Mouse (Mus musculus) cerebellum, postnatal 4 days (tissue): ENCODE measurements at regions not wholly inside any gene's neighbourhood (a gene's known extent, or its start where the extent isn't known, plus 50 kb on each side); places are given as distances from the start of the nearest gene placed in this dataset.

Source experiments
- DNase-seq, 2 experiments: peaks; one replicate each; pipeline ENCODE4 v3.0.0; 2022; ENCODE audit warnings: low spot score in 2 of 2, mixed read lengths in 1 of 2

DNA sequence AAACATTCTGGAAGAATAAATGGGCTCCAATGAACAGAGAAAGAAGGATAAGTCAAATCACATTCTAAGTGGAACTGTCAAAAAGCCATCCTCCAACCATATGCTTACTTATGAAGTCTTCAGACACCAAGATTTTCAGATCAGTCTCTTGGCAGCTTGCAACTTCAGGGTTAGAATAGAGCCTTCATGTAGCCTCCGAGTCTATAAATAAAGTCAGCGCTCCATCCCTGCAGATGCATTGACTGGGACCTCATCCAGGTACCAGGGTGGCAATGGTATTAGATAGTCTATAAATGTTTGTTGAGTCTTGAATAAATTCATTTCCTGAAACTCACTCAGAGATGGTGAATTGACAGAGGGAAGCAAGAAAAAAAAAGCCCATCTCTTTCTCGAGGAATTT is 107.2 kb upstream of the Eepd1 start:
- DNase-seq, result no peak

DNA sequence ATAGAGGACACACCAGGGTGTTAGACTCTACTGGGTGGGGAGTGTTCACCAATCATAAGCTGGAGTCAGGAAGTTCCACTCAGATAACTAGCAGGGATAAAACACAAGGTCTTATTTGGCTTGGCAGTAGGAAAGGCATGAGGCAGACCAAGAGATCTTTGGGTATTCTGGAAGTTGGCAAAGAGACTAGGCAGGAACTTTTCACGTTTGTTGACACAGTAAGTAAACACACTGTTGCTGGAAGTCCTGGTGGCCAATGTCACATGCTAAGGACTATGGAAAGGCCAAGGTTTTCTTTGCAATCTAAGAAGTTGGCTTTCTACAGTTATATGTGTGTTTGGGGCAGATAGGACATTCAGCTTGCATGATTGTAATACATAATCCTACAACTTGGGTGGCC is 105.1 kb upstream of the Eepd1 start:
- DNase-seq, result no peak

DNA sequence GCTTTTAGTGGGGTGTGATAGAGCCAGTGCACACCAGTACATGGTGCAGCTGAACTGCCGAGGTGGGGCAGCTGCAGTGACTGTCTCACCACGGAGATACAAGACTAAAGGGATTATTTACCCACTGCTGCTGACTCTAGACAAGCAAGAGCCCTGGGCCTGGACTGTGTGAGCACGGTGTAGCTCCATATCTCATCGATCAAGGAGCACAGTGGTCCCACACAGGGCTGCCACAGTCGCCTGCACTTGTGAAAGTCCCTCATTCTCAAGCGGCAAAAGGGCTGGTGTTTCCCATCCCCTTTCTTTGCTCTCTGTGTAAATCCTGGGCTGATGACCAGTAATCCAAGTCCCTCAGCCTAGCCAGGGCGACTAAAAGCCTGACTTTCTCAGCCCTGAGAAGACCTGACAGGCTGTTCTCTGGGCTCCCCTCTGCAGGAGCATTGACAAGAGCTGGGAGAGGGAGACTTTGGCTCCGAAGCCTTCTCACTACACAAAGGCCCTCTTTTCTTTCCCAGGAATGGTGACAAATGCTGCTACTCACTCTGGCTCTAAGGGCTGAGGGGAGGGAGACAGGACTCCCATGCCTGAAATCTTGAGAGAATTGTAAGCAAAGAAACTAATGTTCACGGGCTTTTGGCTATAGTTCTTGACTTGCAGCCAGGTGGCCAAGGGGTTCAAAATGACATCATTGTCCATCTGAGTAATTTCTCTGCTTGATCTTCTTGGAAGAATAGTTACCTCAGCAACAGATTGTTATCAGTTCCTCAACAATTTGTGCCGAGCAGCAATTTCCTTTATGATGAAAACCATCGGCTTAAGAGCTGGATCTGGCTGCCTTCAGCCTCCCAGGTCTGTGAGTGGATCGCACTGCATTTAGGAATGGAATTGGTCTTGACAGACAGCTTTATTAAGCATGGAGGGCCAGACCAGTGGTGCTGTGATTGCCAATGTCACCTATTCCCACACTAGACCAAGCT is 103.3 kb upstream of the Eepd1 start:
- DNase-seq, result peak in 1 of 2 experiments; percentile 32

DNA sequence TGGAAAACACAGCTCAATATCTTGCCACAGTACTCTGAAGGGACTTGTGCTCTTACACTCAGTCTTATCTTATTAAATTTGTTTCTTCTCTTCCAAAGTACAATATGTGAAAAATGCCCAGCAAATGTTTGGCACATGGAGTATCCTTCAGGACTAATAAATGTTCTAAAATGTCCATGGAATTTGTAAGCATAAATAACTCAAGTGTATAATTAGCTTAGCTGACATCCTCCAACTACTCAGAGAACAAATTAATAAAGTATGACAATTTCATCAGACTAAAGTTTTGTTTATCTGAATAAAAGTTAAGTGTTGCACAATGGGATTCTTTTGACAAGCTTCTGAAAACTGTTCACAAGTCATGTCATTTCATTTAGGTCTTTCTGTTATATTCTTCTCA is 96.0 kb upstream of the Eepd1 start:
- no peak for DNase-seq

DNA sequence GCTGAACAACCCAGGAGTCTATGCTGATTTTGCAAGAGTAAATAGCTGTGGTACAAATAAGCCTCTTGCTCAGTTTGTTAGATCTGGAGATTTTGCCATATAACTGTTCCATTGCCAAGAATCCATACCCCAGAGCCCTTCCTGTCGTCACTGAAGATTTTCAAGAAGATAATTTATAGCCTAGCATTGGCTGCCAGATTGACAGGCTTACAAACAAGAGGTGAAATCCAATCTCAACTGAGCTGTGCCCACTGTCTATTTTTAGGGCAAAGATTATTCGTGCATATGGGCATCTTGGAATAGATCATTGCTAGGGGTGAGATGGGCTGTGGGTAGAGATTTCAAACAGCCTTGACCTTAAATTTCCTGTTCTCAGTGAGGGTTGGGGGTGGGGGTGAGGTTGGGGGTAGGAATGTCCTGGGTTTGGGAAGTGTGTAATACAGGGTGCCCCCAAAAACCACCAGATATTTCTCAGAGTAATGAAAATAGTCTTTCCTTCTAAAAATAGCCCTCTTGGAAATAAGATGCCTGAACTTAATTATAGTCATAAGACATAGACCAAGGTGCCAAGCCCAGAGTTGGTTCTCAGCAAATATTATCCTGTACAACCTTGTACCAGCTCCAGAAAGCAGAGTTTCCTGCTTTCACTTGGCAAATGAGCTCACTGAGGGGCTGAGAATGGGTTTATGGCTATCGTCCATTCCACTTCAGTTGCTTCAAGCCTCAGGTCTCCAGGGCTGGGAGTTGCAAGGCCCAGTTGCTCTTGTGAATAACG is 93.3 kb upstream of the Eepd1 start:
- no peak for DNase-seq

DNA sequence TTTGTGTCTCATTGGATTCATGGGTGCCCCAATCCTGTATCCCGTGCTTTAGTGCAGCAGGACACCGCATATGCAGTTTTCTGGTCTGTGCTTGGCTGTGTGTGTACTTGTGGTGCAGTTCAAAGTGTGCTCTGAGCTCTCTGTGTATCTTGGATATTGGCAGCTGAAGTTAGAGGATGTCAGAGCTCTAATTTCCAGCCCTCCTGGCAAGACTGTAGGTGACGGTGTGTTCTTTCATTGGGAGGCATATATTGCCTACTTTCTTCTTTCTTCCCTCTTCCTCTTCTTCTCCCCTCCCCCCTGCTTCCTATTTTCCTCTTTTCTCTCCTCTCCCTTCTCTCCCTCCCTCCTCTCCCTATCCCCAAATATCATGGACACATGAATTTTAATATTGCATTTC is 92.0 kb upstream of the Eepd1 start:
- no peak for DNase-seq

DNA sequence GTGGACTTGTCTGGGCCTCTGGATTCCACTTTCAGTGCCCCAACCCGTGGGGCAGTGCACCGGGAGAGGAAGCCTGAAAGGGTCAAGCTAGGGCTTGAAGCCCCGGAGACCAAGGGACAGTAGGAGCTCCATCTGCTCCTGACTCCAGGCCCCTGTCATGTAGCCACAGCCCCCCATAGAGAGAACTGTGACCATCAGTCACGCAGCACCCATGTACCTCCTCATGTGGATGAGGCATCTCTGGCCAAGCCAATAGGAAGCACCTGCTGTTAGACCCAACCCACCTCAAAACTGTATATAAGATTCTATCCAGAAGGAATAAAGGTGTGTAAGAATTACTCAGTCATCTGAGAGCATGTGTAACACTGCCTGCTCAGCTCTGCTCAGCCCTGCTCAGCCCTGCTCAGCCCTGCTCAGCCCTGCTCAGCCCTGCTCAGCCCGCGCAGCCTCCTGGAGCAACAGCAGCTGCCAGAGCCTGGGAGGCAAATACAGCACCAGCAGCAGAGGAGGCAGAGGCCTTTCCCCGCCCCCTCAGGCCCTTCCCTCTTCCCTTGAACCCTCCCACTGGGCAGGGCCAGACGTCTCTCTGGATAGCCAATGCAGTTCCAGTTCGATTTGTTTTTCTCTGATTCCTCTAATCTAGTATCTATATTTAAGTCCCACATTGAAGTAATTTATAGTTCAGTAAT is 80.6 kb upstream of the Eepd1 start:
- no peak for DNase-seq

DNA sequence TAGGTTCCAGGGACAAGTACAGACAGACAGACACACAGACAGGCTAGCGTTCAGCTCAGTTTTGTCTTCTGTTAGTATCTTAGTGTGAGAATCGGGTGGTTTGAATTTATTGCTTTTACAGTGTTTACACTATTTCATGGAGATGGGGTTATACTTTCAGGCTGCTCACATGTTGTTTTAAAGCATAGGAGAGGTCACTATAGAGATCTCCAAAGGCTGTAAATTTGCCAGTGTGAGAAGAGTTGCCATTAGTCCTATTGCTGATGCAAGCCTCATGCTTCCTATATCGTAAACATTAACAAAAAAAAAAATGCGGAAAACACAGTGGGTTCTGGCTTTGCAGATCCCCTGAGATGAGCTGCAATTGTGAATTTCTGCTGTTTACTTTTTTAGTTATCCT is 75.5 kb upstream of the Eepd1 start:
- DNase-seq, result no peak

DNA sequence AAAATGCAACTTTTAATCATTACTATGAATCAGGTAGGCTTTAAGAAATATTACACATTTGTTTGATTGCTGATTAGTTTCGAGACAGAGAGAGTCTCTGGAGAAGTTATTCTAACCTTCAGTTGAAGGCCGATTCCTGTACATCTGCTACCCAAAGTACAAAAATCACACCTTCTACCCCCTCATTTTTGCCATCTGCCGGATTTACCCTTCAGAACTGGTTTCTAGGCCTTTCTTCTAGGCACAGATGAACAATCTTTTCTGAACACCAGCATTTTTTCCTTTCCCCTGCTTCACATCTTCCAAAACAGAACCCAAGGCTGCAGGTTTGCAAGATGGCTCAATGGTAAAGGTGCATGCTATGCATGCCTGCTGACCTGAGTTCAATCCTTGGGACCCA is 72.8 kb upstream of the Eepd1 start:
- DNase-seq, result no peak

DNA sequence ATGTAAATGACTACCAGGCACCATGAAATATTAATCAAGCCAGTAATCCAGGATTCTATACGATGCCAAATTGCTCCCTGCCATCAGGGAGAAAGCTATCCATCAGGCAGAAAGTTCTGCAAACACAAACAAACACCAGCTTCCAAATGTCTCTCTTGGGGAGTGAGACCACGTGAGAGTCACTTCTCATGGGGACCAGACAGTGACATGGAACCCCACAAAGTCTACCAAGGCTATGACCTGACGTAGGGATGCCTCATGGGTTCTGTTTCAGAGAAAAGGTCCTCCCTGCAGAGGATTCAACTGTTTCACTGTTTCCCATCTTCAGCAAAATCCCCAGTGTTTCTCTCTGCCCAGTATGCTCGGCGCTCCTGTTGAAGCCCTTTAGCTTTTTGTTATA is 71.6 kb upstream of the Eepd1 start:
- no peak for DNase-seq

DNA sequence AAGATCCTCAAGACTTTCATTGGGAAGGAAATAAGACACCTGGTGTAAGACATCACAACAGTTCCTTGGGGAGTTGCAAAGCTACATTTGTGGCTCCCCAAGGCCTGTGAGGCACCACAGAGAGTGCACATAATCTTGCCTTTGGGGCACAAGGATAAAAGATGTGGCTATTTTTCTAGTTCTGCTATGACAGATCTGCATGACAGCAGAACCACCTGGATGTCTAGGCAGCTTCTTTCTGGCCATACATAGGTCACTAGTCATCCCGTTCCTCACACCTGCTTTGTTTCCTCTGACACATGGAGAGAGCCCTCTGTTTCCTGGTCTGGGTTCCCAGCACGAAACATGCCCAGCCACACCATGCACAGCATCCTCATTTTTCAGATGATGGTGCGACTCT is 67.5 kb upstream of the Eepd1 start:
- DNase-seq, result no peak

DNA sequence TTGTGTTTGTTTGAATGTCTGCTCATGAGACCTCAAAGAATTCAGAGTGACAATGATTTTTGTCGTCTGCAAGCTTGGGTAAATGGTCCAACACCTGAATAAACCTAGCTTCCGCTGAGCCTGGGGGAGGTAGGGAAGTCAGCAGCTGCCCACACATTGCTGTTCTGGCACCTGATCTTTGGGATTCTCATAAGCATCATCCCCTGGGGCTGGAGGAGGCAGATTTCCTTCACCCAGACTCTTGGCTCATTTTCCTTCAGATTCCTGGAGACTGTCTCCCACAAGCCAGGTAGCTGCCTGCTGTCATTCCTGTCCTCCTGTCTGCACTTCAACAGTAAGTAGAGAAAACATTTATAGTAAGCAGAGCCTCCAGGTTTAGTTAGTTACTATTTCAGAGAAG is 67.0 kb upstream of the Eepd1 start:
- DNase-seq, result no peak

DNA sequence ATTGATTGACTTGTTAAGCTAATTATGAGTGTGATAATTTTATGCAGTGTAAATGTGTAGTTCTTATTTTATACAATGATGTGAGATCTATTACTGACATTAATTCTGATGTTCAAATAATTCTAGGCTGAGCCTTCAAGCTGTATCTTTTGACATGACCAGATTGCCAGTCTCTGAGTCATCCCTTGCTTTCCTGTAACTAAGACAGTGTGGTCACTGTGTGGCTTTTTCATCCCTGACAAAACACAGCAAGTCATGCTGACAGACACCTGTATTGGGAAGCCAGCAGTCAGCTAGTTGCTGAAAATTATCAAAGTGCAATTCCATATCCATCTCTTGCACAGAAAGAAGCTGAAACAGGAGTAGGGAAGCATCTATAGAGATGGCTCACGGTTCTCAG is 54.4 kb upstream of the Eepd1 start:
- no peak for DNase-seq

DNA sequence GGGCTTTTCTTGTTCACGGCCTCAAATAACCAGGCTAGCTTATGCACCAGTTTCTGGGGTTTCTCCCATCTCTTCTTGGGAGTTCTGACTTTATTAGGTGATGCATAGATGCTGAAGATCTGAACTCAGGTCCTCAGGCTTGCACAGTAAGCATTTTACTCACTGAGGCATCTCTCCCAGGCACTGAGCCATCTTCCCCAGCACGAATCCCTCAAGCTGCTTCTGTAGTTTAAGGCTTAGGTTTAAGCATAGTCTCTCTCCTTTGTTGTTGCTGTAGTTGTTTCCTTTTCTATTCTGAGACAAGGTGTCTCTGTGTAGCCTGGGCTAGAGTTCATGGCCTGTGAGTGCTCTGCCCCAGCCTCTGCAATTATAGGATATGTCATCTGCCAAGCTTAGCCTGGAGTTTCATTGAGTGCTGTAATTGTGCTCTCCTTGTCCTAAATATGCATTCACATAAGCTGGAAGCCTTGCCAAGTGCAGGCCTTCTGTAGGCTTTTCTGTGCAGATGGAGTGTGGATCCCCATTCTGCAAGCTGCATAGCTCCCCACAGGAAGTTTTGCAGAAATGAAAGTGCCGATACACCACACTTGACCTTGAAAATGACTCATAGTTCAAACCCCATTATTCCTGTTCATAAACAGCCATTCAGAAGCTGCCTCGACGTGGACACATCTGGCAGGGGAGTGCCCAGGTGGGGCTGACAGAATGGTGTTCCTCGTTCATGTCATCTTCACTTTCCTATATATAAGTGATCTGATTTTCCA is 51.7 kb upstream of the Eepd1 start:
- DNase-seq, result no peak
